Mouse (Mus musculus) liver, postnatal 0 days (tissue): Measurements from ENCODE around the gene Unc13c.

Source experiments
- CTCF ChIP-seq: sonication (generic); IDR thresholded peaks from 2 replicates; pipeline ENCODE4 v1.5.1; 2016; ENCODE audit warnings: antibody characterized with exemption, low read depth
- EP300 ChIP-seq: IDR thresholded peaks from 2 replicates; pipeline ENCODE4 v1.6.1; 2016; ENCODE audit warnings: antibody characterized with exemption, low read depth, mild to moderate bottlenecking

DNA sequence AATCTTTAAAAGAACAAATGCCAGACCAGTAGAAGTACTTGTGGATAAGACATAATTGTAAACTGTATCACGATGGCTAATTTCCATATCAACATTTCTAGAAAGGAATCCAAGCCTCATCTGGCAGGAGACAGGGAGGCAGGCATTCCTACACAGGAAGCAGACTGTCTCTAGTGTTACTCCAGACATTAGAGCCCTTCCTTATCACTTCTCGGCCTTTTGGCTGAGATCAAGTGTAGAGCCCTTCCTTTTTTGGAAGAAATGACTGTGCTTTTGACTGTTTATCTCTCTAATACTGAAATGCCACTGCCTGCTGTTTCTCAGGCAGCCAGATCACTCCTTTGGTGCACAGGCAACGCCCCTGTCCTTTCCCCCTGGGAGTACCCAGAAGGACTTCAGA is 215.3 kb downstream of the Unc13c start:
- no peak for TF ChIP-seq CTCF
- no peak for TF ChIP-seq EP300
